Mouse (Mus musculus) intestine, postnatal 0 days (tissue): ENCODE measurements around the gene Slc41a2. TPM values are rescaled to one million over a fixed set of nuclear protein-coding genes. Genes with fewer than 3 reads are reported as not detected.

Source experiments
- ATAC-seq: fragments of 200-750 bp; cut with Nextera tagmentation; 2 replicates; pipeline ENCODE4 v1.8.0; 2017; ENCODE audit warnings: mild to moderate bottlenecking, moderate TSS enrichment, moderate library complexity
- H3K27ac ChIP-seq: fragments of 300-500 bp; sonication (generic); 2 replicates; pipeline ENCODE4 v1.5.1; 2014; ENCODE audit warnings: mild to moderate bottlenecking, low read depth, low read length, moderate library complexity
- H3K27me3 ChIP-seq: fragments of 300-500 bp; sonication (generic); replicated peaks from 2 replicates; pipeline ENCODE4 v1.6.1; 2014; ENCODE audit warnings: low read length, mixed read lengths; ENCODE audit not compliant: control insufficient read depth, insufficient read depth
- H3K36me3 ChIP-seq: fragments of 300-500 bp; sonication (generic); 2 replicates; pipeline ENCODE4 v1.6.1; 2014; ENCODE audit warnings: mild to moderate bottlenecking, moderate library complexity; ENCODE audit not compliant: control insufficient read depth, insufficient read depth
- H3K4me1 ChIP-seq: fragments of 300-500 bp; sonication (generic); replicated peaks from 2 replicates; pipeline ENCODE4 v1.6.1; 2014; ENCODE audit warnings: antibody characterized with exemption, low read length, mixed read lengths; ENCODE audit not compliant: control insufficient read depth, insufficient read depth
- H3K4me2 ChIP-seq: fragments of 300-500 bp; sonication (generic); replicated peaks from 2 replicates; pipeline ENCODE4 v1.6.1; 2014; ENCODE audit warnings: low read depth, mild to moderate bottlenecking, moderate library complexity
- H3K4me3 ChIP-seq: fragments of 300-500 bp; sonication (generic); 2 replicates; pipeline ENCODE4 v1.5.1; 2014; ENCODE audit warnings: low read depth, low read length
- H3K9ac ChIP-seq: fragments of 300-500 bp; sonication (generic); 2 replicates; pipeline ENCODE4 v1.6.1; 2014; ENCODE audit warnings: mild to moderate bottlenecking, low read depth, low read length
- H3K9me3 ChIP-seq: fragments of 300-500 bp; sonication (generic); 2 replicates; pipeline ENCODE4 v1.6.1; 2016; ENCODE audit warnings: mixed run types; ENCODE audit not compliant: control insufficient read depth
- CTCF ChIP-seq: sonication (generic); IDR thresholded peaks from 2 replicates; pipeline ENCODE4 v1.5.1; 2016; ENCODE audit warnings: low read depth, mild to moderate bottlenecking, control low read depth, antibody characterized with exemption, moderate library complexity
- WGBS: fragments of 180-500 bp; shearing (Covaris S2); extraction: QIAGEN DNeasy Blood & Tissue Kit; methylation state at CpG from one replicate; pipeline ENCODE4 v1.1.7; 2014; 5-methylcytosine and 5-hydroxymethylcytosine counted together
- polyA plus RNA-seq: library from polyadenylated mRNA; unstranded; fragments of >200 nt; fragmentation: Nextera tagmentation; extraction: Ambion mirVana; gene quantifications from 2 replicates; pipeline ENCODE4 v1.2.1, GENCODE M21; 2015

Slc41a2 gene
- polyA plus RNA-seq, 1 experiment from 2014 or later: 1.9 TPM

- Histone ChIP-seq H3K4me3 (no peak overlapping the region), H3K9ac (no peak overlapping the region), H3K4me1 (no peaks in the 10 kb centered on the region), H3K27me3 (no peaks in the 10 kb centered on the region), H3K4me2 (no peak overlapping the region), H3K36me3 (no peaks in the 10 kb centered on the region), H3K9me3 (no peaks in the 10 kb centered on the region), H3K27ac (no peak overlapping the region)
- TF ChIP-seq CTCF: no peak
- 49% methylated on average over 2 of the region's 2 CpGs for WGBS
- no peak for ATAC-seq
These were observed 118.9 kb downstream of the Slc41a2 start for GRCm38 (mm10) chr10:83218778-83219177.

GRCm38 (mm10) chr10:83217256-83217655 is 120.4 kb downstream of the Slc41a2 start:
- WGBS: 68% methylated on average over 5 of the region's 5 CpGs
- ATAC-seq: no peak
- no peak for TF ChIP-seq CTCF
- Histone ChIP-seq H3K27ac (no peak overlapping the region), H3K4me1 (no peaks in the 10 kb centered on the region), H3K9ac (no peak overlapping the region), H3K4me2 (no peak overlapping the region), H3K36me3 (no peaks in the 10 kb centered on the region), H3K27me3 (no peaks in the 10 kb centered on the region), H3K9me3 (no peaks in the 10 kb centered on the region), H3K4me3 (no peak overlapping the region)

GRCm38 (mm10) chr10:83215559-83215958 is 122.1 kb downstream of the Slc41a2 start:
- no peak overlapping the region for H3K27ac ChIP-seq
- H3K4me1 ChIP-seq: no peaks in the 10 kb centered on the region
- H3K36me3 ChIP-seq: no peaks in the 10 kb centered on the region
- no peak overlapping the region for H3K4me2 ChIP-seq
- no peak overlapping the region for H3K4me3 ChIP-seq
- no peaks in the 10 kb centered on the region for H3K27me3 ChIP-seq
- WGBS: 65% methylated on average over 5 of the region's 5 CpGs
- no peak overlapping the region for H3K9ac ChIP-seq
- no peak for ATAC-seq
- H3K9me3 ChIP-seq: no peaks in the 10 kb centered on the region
- no peak for TF ChIP-seq CTCF

GRCm38 (mm10) chr10:83212618-83213017 is 125.1 kb downstream of the Slc41a2 start:
- Histone ChIP-seq H3K36me3 (no peaks in the 10 kb centered on the region), H3K4me3 (no peak overlapping the region), H3K9ac (no peak overlapping the region), H3K4me2 (no peak overlapping the region), H3K27me3 (no peaks in the 10 kb centered on the region), H3K27ac (no peak overlapping the region), H3K4me1 (no peaks in the 10 kb centered on the region), H3K9me3 (no peaks in the 10 kb centered on the region)
- ATAC-seq: no peak
- TF ChIP-seq CTCF: no peak
- WGBS: 87% methylated on average over 4 of the region's 4 CpGs

GRCm38 (mm10) chr10:83210968-83211583 is 126.6 kb downstream of the Slc41a2 start:
- H3K27me3 ChIP-seq: no peaks in the 10 kb centered on the region
- H3K27ac ChIP-seq: no peak overlapping the region
- H3K36me3 ChIP-seq: no peaks in the 10 kb centered on the region
- no peak overlapping the region for H3K4me2 ChIP-seq
- no peaks in the 10 kb centered on the region for H3K9me3 ChIP-seq
- ATAC-seq: no peak
- no peaks in the 10 kb centered on the region for H3K4me1 ChIP-seq
- no peak overlapping the region for H3K4me3 ChIP-seq
- 64% methylated on average over 6 of the region's 6 CpGs for WGBS
- TF ChIP-seq CTCF: no peak
- no peak overlapping the region for H3K9ac ChIP-seq

GRCm38 (mm10) chr10:83210122-83210521 is 127.6 kb downstream of the Slc41a2 start:
- H3K27me3 ChIP-seq: no peaks in the 10 kb centered on the region
- no peak for TF ChIP-seq CTCF
- no peak overlapping the region for H3K9ac ChIP-seq
- H3K4me2 ChIP-seq: no peak overlapping the region
- no peak overlapping the region for H3K4me3 ChIP-seq
- no peaks in the 10 kb centered on the region for H3K9me3 ChIP-seq
- no peaks in the 10 kb centered on the region for H3K36me3 ChIP-seq
- ATAC-seq: no peak
- no peaks in the 10 kb centered on the region for H3K4me1 ChIP-seq
- WGBS: 66% methylated on average over 16 of the region's 16 CpGs
- H3K27ac ChIP-seq: no peak overlapping the region

- Histone ChIP-seq H3K4me1 (no peaks in the 10 kb centered on the region), H3K9ac (no peak overlapping the region), H3K36me3 (no peaks in the 10 kb centered on the region), H3K9me3 (no peaks in the 10 kb centered on the region), H3K27ac (no peak overlapping the region), H3K27me3 (no peaks in the 10 kb centered on the region), H3K4me3 (no peak overlapping the region), H3K4me2 (no peak overlapping the region)
- TF ChIP-seq CTCF: no peak
- 75% methylated on average over 12 of the region's 12 CpGs for WGBS
- no peak for ATAC-seq
These were observed 128.3 kb downstream of the Slc41a2 start for GRCm38 (mm10) chr10:83209388-83209787.
